Mouse (Mus musculus): Measurements from ENCODE around the gene Slc8a2. TPM values are rescaled to one million over a fixed set of nuclear protein-coding genes. Genes with fewer than 3 reads are reported as not detected.

Slc8a2 gene
- total RNA-seq (2021): 1 to 10 TPM; 1.3 to 1.4 TPM

- DNase-seq: peak; percentile 83 to 84
- intact Hi-C loops (cut with DNase I): no loop called here
These were observed at the start of gene Slc8a2 for GRCm38 (mm10) chr7:16129421-16129845. TSS of gene Slc8a2 (plus strand) at chr7:16129826.

GRCm38 (mm10) chr7:16079947-16080346 is 49.7 kb upstream of the Slc8a2 start:
- DNase-seq: no peak
- intact Hi-C loops (cut with DNase I): no loop called here

- intact Hi-C loops (cut with DNase I): no loop called here
These were observed 49.0 kb upstream of the Slc8a2 start for GRCm38 (mm10) chr7:16080581-16080980.

GRCm38 (mm10) chr7:16083361-16083760 is 46.3 kb upstream of the Slc8a2 start:
- DNase-seq: no peak
- intact Hi-C loops (cut with DNase I): no loop called here

More at GRCm38 (mm10) chr7:16080581-16080980, 49.0 kb upstream of the Slc8a2 start:
- no peak for DNase-seq

- no peak for DNase-seq
- intact Hi-C loops (cut with DNase I): no loop called here
These were observed 42.0 kb upstream of the Slc8a2 start for GRCm38 (mm10) chr7:16087587-16087986.

GRCm38 (mm10) chr7:16094592-16094991 is 35.0 kb upstream of the Slc8a2 start:
- intact Hi-C loops (cut with DNase I): no loop called here
- no peak for DNase-seq

GRCm38 (mm10) chr7:16098021-16099017 is 31.3 kb upstream of the Slc8a2 start, which contains the start of gene Napa:
TSS of gene Napa (plus strand) at chr7:16098458.
- intact Hi-C loops (cut with DNase I): loop anchor here (1.0 to 5.0 kb wide), 3 partner anchors 20 to 121 kb away; partner anchors contain the start of gene Kptn
- peak; percentile 99 for DNase-seq

- DNase-seq: no peak
- intact Hi-C loops (cut with DNase I): loop anchor here (2.0 to 5.0 kb wide), 2 partner anchors 19 to 123 kb away; partner anchors contain the start of gene Kptn
These were observed 29.7 kb upstream of the Slc8a2 start for GRCm38 (mm10) chr7:16099901-16100300.

GRCm38 (mm10) chr7:16101081-16101480 is 28.5 kb upstream of the Slc8a2 start:
- intact Hi-C loops (cut with DNase I): no loop called here
- DNase-seq: no peak

- intact Hi-C loops (cut with DNase I): no loop called here
- no peak for DNase-seq
These were observed 27.7 kb upstream of the Slc8a2 start for GRCm38 (mm10) chr7:16101726-16102475.

GRCm38 (mm10) chr7:16102686-16103226 is 26.9 kb upstream of the Slc8a2 start:
- intact Hi-C loops (cut with DNase I): no loop called here
- DNase-seq: no peak

- intact Hi-C loops (cut with DNase I): no loop called here
- peak; percentile 48 to 50 for DNase-seq
These were observed 25.9 kb upstream of the Slc8a2 start for GRCm38 (mm10) chr7:16103760-16104159.

GRCm38 (mm10) chr7:16104611-16105388 is 24.8 kb upstream of the Slc8a2 start:
- DNase-seq: no peak
- intact Hi-C loops (cut with DNase I): no loop called here

- intact Hi-C loops (cut with DNase I): no loop called here
- DNase-seq: no peak
These were observed 20.6 kb upstream of the Slc8a2 start for GRCm38 (mm10) chr7:16108886-16109542.

- intact Hi-C loops (cut with DNase I): no loop called here
- DNase-seq: no peak
These were observed 19.5 kb upstream of the Slc8a2 start for GRCm38 (mm10) chr7:16110158-16110557.

- intact Hi-C loops (cut with DNase I): no loop called here
- no peak for DNase-seq
These were observed 18.1 kb upstream of the Slc8a2 start for GRCm38 (mm10) chr7:16111284-16112090.

- DNase-seq: no peak
- intact Hi-C loops (cut with DNase I): no loop called here
These were observed 13.2 kb upstream of the Slc8a2 start for GRCm38 (mm10) chr7:16116418-16116817.

- intact Hi-C loops (cut with DNase I): no loop called here
- no peak for DNase-seq
These were observed 12.5 kb upstream of the Slc8a2 start for GRCm38 (mm10) chr7:16117100-16117499.
